Mouse (Mus musculus) adrenal gland, adult 8-10 months (tissue): ENCODE results near the gene Spag17. TPM values are rescaled to one million over a fixed set of nuclear protein-coding genes. Genes with fewer than 3 reads are reported as not detected.

Experiments used
- DNase-seq: peaks from one replicate; pipeline ENCODE4 v3.0.0; 2022
- total RNA-seq, 4 experiments: library from RNA; stranded (reverse); gene quantifications; 2 replicates each; pipeline ENCODE4 v1.2.4; 2022

Gene Spag17
- total RNA-seq, 4 experiments from 2014 or later, result not detected

DNA sequence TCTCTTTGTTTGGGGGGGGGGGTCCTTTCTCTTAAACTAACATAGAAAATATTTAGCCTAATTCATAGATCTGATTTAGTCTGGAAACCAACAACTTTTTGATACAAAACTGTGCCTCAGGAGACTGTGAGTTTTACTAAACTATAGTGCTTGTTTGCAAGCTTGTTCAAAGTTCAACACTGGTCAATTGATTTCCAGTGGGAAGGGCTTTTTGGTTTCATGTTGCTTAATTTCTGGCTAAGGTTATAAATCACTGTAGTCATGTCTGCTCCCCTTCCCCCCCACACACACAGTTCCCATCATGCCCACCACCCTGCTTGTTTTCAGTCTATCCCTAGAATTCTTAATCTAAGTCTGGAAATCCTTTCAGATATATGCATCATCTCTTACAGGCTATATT is 279.8 kb downstream of the Spag17 start:
- no peak for DNase-seq

DNA sequence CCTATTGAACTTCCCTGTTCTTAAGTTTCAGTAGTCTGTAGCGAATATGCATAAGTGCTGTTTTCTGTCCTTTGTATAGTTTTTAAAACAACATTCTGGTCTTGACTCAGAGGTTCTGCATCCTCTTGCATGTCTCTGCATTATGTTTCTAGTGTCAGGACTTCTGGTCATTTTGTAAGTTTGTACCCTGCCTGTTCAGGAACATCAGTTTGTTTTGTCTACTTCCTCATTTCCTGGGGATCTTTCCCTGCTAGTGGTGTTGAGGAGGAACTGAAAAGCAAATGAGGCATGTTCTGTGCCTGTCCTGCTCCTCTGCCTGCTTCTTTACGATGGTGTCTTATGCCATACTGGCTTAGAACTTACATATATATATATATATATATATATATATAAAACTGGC is 290.8 kb downstream of the Spag17 start:
- DNase-seq, result no peak

DNA sequence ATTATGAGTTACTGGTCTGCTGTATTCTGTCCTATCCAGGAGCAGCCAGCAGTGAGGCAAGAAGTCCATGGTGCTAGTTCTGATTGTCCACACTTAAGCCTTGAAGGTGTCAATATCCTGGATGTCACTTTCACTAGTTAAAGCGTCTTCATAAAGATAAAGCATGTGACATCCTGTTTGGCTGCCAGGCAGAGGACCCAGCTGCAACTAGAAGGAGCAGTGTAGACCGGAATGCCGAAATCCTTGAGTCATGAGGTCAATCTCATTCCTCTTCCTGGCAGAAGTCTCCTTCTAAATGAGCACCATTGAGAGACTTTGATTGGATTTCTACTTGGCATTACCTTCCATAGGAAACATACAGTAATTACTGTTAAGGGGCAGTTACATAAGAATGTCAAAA is 295.3 kb downstream of the Spag17 start:
- DNase-seq, result no peak

DNA sequence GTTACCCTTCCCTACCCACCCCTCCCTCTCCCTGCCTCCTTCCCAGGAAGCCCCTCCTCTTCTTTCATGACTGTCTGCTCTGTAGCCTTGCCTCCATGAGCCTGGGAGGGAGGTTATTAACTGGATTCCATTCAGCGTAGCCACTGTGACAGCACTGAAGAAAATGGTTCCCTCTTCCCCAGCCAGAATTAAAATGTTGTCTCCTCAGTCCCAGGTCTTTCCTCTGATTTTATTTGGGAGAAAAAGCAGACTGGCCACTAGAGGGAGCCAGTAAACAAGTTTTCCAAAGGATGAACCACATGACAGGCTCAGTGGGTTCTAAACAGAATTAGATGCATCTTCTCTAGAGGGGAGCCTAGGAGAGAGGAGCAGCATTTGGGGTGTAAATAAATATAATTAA is 304.2 kb downstream of the Spag17 start:
- no peak for DNase-seq

DNA sequence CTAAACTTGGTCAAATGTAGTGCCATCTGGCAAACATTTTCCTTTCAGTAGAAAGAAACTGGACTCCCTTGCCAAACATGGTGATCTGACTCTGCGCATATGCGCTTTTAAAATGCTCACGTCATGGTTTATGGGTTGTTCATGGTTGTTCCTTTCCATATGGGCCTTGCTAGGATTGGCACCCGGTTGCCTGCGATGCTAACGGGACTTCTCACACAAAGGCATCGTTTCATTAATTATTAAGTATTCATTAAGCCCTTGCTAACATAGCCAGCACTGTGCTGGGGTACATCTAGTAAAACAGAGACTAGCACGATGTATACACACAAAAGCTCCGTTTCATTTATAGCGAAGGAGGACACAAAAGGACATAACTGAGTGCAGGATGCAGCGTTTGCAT is 304.7 kb downstream of the Spag17 start:
- DNase-seq, result no peak
